ENCODE assay signal across 8 mouse cellular contexts in genomic region chr14:47087182-47087581, GRCm38 (mm10).
DNase-seq lines count a peak whose midpoint lies in the region; ATAC-seq lines count a peak whose summit lies in the region.

No protein-coding gene starts in this region.

- DNase-seq in adrenal gland, adult 2 months: peak; percentile 73
- DNase-seq in embryo, embryonic 10 days (ENCODE audit: low spot score): peak; percentile 83
- peak; percentile 52 to 55 for DNase-seq in gastrocnemius, adult 8-10 months (ENCODE audit: low spot score in 2 of 2)
- peak; percentile 84 for DNase-seq in induced T-regulatory cell, adult 2 months (ENCODE audit: low read depth)
- peak; percentile 57 to 80 for DNase-seq in left cerebral cortex, postnatal 10 days (ENCODE audit: extremely low spot score in 1 of 2, low spot score in 2 of 2)
- DNase-seq in right cerebral cortex, postnatal 14 days: peak; percentile 77
- peak; percentile 57 for DNase-seq in yolk sac, embryonic 10.5 days (ENCODE audit: low spot score)

- peak; percentile 60 for ATAC-seq in megakaryocyte progenitor cell, adult 5-6 weeks (replicated peaks; ENCODE audit: poor library complexity)

- intact Hi-C loops in left cerebral cortex, postnatal 10 days (cut with DNase I): loop anchor here (2.0 kb wide), 1 partner anchor 202 kb away; no protein-coding TSS in a partner anchor

Comparison
In these comparisons a context has a peak if more than half of its experiments do, and no peak if none do; other contexts are left out.
1. Peak in every context shown above with its lines: DNase-seq and ATAC-seq.